Mouse (Mus musculus): Measurements from ENCODE around the gene Gm9887. TPM values are rescaled to one million over a fixed set of nuclear protein-coding genes. Genes with fewer than 3 reads are reported as not detected.

The Gm9887 gene
- not detected for polyA plus RNA-seq (2014; fragmentation: Illumina TruSeq; extraction: RNeasy Lipid Tissue Mini Kit (QIAGEN cat#74804); ENCODE audit: low read depth, low replicate concordance)

GRCm38 (mm10) chr12:69371854-69372671 lies at the start of gene Gm9887, which contains the start of gene Arf6:
Gene Gm9887, minus strand, starts transcription at chr12:69372458.
Gene Arf6, plus strand, starts transcription at chr12:69372150.

GRCm38 (mm10) chr12:69356546-69357299 lies 15.5 kb downstream of the Gm9887 start, which contains the start of gene Nemf:
Gene Nemf, minus strand, starts transcription at chr12:69357165.

Other genes with a start within 250 kb of the Gm9887 start
- 1,988 TPM for gene Rps29, start 213.3 kb downstream of the Gm9887 start, polyA plus RNA-seq (2014; fragmentation: Illumina TruSeq; extraction: RNeasy Lipid Tissue Mini Kit (QIAGEN cat#74804); ENCODE audit: low read depth, low replicate concordance)
- not detected for gene Lrr1, start 203.6 kb downstream of the Gm9887 start, polyA plus RNA-seq (2014; fragmentation: Illumina TruSeq; extraction: RNeasy Lipid Tissue Mini Kit (QIAGEN cat#74804); ENCODE audit: low read depth, low replicate concordance)
- gene Rpl36al, start 188.4 kb downstream of the Gm9887 start, polyA plus RNA-seq (2014; fragmentation: Illumina TruSeq; extraction: RNeasy Lipid Tissue Mini Kit (QIAGEN cat#74804); ENCODE audit: low read depth, low replicate concordance), result 293 TPM
- 19.7 TPM for gene Mgat2, start 188.3 kb downstream of the Gm9887 start, polyA plus RNA-seq (2014; fragmentation: Illumina TruSeq; extraction: RNeasy Lipid Tissue Mini Kit (QIAGEN cat#74804); ENCODE audit: low read depth, low replicate concordance)
- 2.6 TPM for gene Gm49383, start 175.4 kb downstream of the Gm9887 start, polyA plus RNA-seq (2014; fragmentation: Illumina TruSeq; extraction: RNeasy Lipid Tissue Mini Kit (QIAGEN cat#74804); ENCODE audit: low read depth, low replicate concordance)
- 0.97 TPM for gene Dnaaf2, start 174.0 kb downstream of the Gm9887 start, polyA plus RNA-seq (2014; fragmentation: Illumina TruSeq; extraction: RNeasy Lipid Tissue Mini Kit (QIAGEN cat#74804); ENCODE audit: low read depth, low replicate concordance)
- 2.7 TPM for gene Gm49384, start 168.2 kb downstream of the Gm9887 start, polyA plus RNA-seq (2014; fragmentation: Illumina TruSeq; extraction: RNeasy Lipid Tissue Mini Kit (QIAGEN cat#74804); ENCODE audit: low read depth, low replicate concordance)
- not detected for gene Pole2, start 144.3 kb downstream of the Gm9887 start, polyA plus RNA-seq (2014; fragmentation: Illumina TruSeq; extraction: RNeasy Lipid Tissue Mini Kit (QIAGEN cat#74804); ENCODE audit: low read depth, low replicate concordance)
- gene Klhdc1, start 131.3 kb downstream of the Gm9887 start, polyA plus RNA-seq (2014; fragmentation: Illumina TruSeq; extraction: RNeasy Lipid Tissue Mini Kit (QIAGEN cat#74804); ENCODE audit: low read depth, low replicate concordance), result 41.6 TPM
- 112 TPM for gene Klhdc2, start 75.8 kb downstream of the Gm9887 start, polyA plus RNA-seq (2014; fragmentation: Illumina TruSeq; extraction: RNeasy Lipid Tissue Mini Kit (QIAGEN cat#74804); ENCODE audit: low read depth, low replicate concordance)
- gene Nemf, start 15.3 kb downstream of the Gm9887 start, polyA plus RNA-seq (2014; fragmentation: Illumina TruSeq; extraction: RNeasy Lipid Tissue Mini Kit (QIAGEN cat#74804); ENCODE audit: low read depth, low replicate concordance), result 22.9 TPM
- 27.4 TPM for gene Arf6, start 308 bp downstream of the Gm9887 start, polyA plus RNA-seq (2014; fragmentation: Illumina TruSeq; extraction: RNeasy Lipid Tissue Mini Kit (QIAGEN cat#74804); ENCODE audit: low read depth, low replicate concordance)
- 3.2 TPM for gene Vcpkmt, start 210.6 kb upstream of the Gm9887 start, polyA plus RNA-seq (2014; fragmentation: Illumina TruSeq; extraction: RNeasy Lipid Tissue Mini Kit (QIAGEN cat#74804); ENCODE audit: low read depth, low replicate concordance)

Data from heart, adult 10 weeks (tissue).